Mouse (Mus musculus): ENCODE data around the gene Usp17lb. TPM values are rescaled to one million over a fixed set of nuclear protein-coding genes. Genes with fewer than 3 reads are reported as not detected.

The Usp17lb gene
- polyA plus RNA-seq (2012; fragmentation: generic; extraction: Trizol), result under 1 TPM; 0.05 to 0.08 TPM

GRCm38 (mm10) chr7:104842503-104842902 is at the start of gene Usp17lb:
Gene Usp17lb (minus strand): TSS chr7:104842603.

GRCm38 (mm10) chr7:104877731-104878130 is 35.3 kb upstream of the Usp17lb start, which contains the start of gene Olfr665:
Gene Olfr665 (plus strand): TSS chr7:104878031.

GRCm38 (mm10) chr7:104856709-104857108 is 14.3 kb upstream of the Usp17lb start, which contains the start of gene Usp17la:
Gene Usp17la (plus strand): TSS chr7:104857009.

Other genes starting within 250 kb of the Usp17lb start
- gene Olfr655, start 240.8 kb downstream of the Usp17lb start, polyA plus RNA-seq (2012; fragmentation: generic; extraction: Trizol), result not detected
- gene Olfr656, start 228.6 kb downstream of the Usp17lb start, polyA plus RNA-seq (2012; fragmentation: generic; extraction: Trizol), result not detected
- gene Olfr657, start 217.8 kb downstream of the Usp17lb start, polyA plus RNA-seq (2012; fragmentation: generic; extraction: Trizol), result not detected
- not detected for gene Olfr658, start 195.3 kb downstream of the Usp17lb start, polyA plus RNA-seq (2012; fragmentation: generic; extraction: Trizol)
- gene Olfr659, start 175.8 kb downstream of the Usp17lb start, polyA plus RNA-seq (2012; fragmentation: generic; extraction: Trizol), result not detected
- gene Olfr661, start 156.1 kb downstream of the Usp17lb start, polyA plus RNA-seq (2012; fragmentation: generic; extraction: Trizol), result not detected
- under 1 TPM; 0.01 to 0.18 TPM for gene Usp17le, start 65.1 kb downstream of the Usp17lb start, polyA plus RNA-seq (2012; fragmentation: generic; extraction: Trizol)
- under 1 TPM; 0.09 to 0.27 TPM for gene Usp17la, start 14.4 kb upstream of the Usp17lb start, polyA plus RNA-seq (2012; fragmentation: generic; extraction: Trizol)
- gene Olfr665, start 35.4 kb upstream of the Usp17lb start, polyA plus RNA-seq (2012; fragmentation: generic; extraction: Trizol), result not detected
- not detected for gene Olfr666, start 53.3 kb upstream of the Usp17lb start, polyA plus RNA-seq (2012; fragmentation: generic; extraction: Trizol)
- not detected for gene Olfr667, start 78.9 kb upstream of the Usp17lb start, polyA plus RNA-seq (2012; fragmentation: generic; extraction: Trizol)
- gene Olfr668, start 85.5 kb upstream of the Usp17lb start, polyA plus RNA-seq (2012; fragmentation: generic; extraction: Trizol), result not detected
- gene Olfr669, start 91.6 kb upstream of the Usp17lb start, polyA plus RNA-seq (2012; fragmentation: generic; extraction: Trizol), result not detected
- gene Olfr670, start 120.0 kb upstream of the Usp17lb start, polyA plus RNA-seq (2012; fragmentation: generic; extraction: Trizol), result not detected
- gene Olfr671, start 136.5 kb upstream of the Usp17lb start, polyA plus RNA-seq (2012; fragmentation: generic; extraction: Trizol), result not detected
- not detected for gene Olfr672, start 159.4 kb upstream of the Usp17lb start, polyA plus RNA-seq (2012; fragmentation: generic; extraction: Trizol)
- gene Olfr675, start 185.9 kb upstream of the Usp17lb start, polyA plus RNA-seq (2012; fragmentation: generic; extraction: Trizol), result not detected
- not detected for gene Olfr676, start 190.1 kb upstream of the Usp17lb start, polyA plus RNA-seq (2012; fragmentation: generic; extraction: Trizol)
- gene Olfr677, start 208.8 kb upstream of the Usp17lb start, polyA plus RNA-seq (2012; fragmentation: generic; extraction: Trizol), result not detected
- not detected for gene Olfr678, start 221.9 kb upstream of the Usp17lb start, polyA plus RNA-seq (2012; fragmentation: generic; extraction: Trizol)
- gene Olfr679, start 238.6 kb upstream of the Usp17lb start, polyA plus RNA-seq (2012; fragmentation: generic; extraction: Trizol), result not detected